Mouse (Mus musculus) WW6 (cell line): ENCODE results near the gene Tmem117.
A peak's percentile ranks its signal among the peaks of the same experiment; 100 is the strongest.

Experiments used
- DNase-seq: peaks from one replicate; pipeline ENCODE4 v3.0.0-alpha.2; 2013; ENCODE audit warnings: low read depth, low spot score

Gene Tmem117

GRCm38 (mm10) chr15:94628830-94629601, at the start of gene Tmem117:
Tmem117 (plus strand) TSS chr15:94629232.
- DNase-seq = peak; percentile 36

- DNase-seq = no peak
Measured at GRCm38 (mm10) chr15:94582000-94582593, 46.9 kb upstream of the Tmem117 start.

- no peak for DNase-seq
Measured at GRCm38 (mm10) chr15:94583153-94583552, 45.9 kb upstream of the Tmem117 start.

- DNase-seq = no peak
Measured at GRCm38 (mm10) chr15:94584738-94585137, 44.3 kb upstream of the Tmem117 start.

- no peak for DNase-seq
Measured at GRCm38 (mm10) chr15:94587826-94588715, 41.0 kb upstream of the Tmem117 start.

- peak; percentile 84 for DNase-seq
Measured at GRCm38 (mm10) chr15:94589219-94590075, 39.6 kb upstream of the Tmem117 start, which contains the start of gene Twf1. Twf1 (minus strand) TSS chr15:94589889.

- no peak for DNase-seq
Measured at GRCm38 (mm10) chr15:94590083-94590482, 38.9 kb upstream of the Tmem117 start.

GRCm38 (mm10) chr15:94591356-94591755, 37.7 kb upstream of the Tmem117 start:
- no peak for DNase-seq

- no peak for DNase-seq
Measured at GRCm38 (mm10) chr15:94593586-94593985, 35.4 kb upstream of the Tmem117 start.

GRCm38 (mm10) chr15:94600145-94600707, 28.8 kb upstream of the Tmem117 start:
- DNase-seq = no peak

GRCm38 (mm10) chr15:94601339-94601738, 27.7 kb upstream of the Tmem117 start:
- no peak for DNase-seq

GRCm38 (mm10) chr15:94602441-94602840, 26.6 kb upstream of the Tmem117 start:
- DNase-seq = no peak

- no peak for DNase-seq
Measured at GRCm38 (mm10) chr15:94607768-94608167, 21.3 kb upstream of the Tmem117 start.

- DNase-seq = no peak
Measured at GRCm38 (mm10) chr15:94616036-94616435, 13.0 kb upstream of the Tmem117 start.

GRCm38 (mm10) chr15:94620909-94621308, 8.1 kb upstream of the Tmem117 start:
- no peak for DNase-seq

GRCm38 (mm10) chr15:94628463-94628829, 586 bp upstream of the Tmem117 start:
- DNase-seq = no peak

- no peak for DNase-seq
Measured at GRCm38 (mm10) chr15:94630553-94630952, 1.5 kb downstream of the Tmem117 start.

GRCm38 (mm10) chr15:94634524-94634923, 5.5 kb downstream of the Tmem117 start:
- no peak for DNase-seq

GRCm38 (mm10) chr15:94638207-94638606, 9.2 kb downstream of the Tmem117 start:
- DNase-seq = no peak

GRCm38 (mm10) chr15:94639126-94639525, 10.1 kb downstream of the Tmem117 start:
- DNase-seq = no peak

- DNase-seq = no peak
Measured at GRCm38 (mm10) chr15:94646012-94646411, 17.0 kb downstream of the Tmem117 start.
